Mouse (Mus musculus): ENCODE measurements around the gene Pdia5. TPM values are rescaled to one million over a fixed set of nuclear protein-coding genes. Genes with fewer than 3 reads are reported as not detected.
A peak's percentile ranks its signal among the peaks of the same experiment; 100 is the strongest.

Gene Pdia5
- 26.1 and 27.7 TPM in 2 replicates for polyA plus RNA-seq (2014; fragmentation: Nextera tagmentation; extraction: Ambion mirVana)

DNA sequence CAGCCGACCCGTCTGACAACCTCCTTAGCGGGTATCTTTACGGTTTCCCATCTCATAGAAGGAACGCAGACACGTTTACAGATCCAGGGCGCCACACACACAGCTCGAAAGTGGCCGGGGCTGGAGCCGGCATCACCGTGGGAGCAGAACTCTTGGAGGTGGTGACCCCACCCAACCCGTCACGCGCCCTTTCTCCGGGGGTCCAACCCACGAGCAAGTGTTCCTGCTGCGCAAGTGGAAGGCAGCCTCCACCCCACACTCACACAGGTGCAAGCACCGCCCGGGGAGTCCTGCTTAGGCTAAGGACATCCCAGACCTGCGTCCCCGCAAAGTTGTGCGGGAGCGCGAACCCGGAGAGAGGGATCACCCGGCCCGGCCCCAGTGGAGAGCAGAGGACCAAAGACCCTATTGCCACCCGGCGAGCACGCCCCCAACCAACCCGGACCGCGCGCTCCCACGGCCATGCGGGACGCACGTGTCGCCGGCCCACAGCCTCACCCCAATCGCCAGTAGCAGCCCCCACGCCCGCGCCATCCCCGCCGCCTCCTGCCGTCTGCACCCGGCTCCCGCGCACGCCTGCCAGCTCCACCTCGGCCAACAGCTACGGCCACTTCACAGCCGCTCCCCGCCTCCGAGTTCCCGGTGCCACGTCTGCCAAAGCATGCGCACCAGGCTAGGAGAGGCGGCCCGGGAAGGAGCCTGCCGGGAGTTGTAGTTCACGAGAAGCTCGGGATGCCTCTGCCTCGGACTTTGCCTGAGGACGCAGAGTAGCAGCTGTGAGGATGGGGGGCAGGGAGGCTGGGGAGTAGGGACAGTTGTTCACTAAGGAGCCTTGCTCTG lies at the start of gene Pdia5:
TSS of gene Pdia5 (minus strand) at position 643 of the 840 bp plus-strand sequence.
- ATAC-seq (ENCODE audit: low read depth) (peak; percentile 95), DNase-seq (ENCODE audit: low spot score) (peak; percentile 95)
- WGBS: under 1% methylated on average over 38 of the region's 66 CpGs

DNA sequence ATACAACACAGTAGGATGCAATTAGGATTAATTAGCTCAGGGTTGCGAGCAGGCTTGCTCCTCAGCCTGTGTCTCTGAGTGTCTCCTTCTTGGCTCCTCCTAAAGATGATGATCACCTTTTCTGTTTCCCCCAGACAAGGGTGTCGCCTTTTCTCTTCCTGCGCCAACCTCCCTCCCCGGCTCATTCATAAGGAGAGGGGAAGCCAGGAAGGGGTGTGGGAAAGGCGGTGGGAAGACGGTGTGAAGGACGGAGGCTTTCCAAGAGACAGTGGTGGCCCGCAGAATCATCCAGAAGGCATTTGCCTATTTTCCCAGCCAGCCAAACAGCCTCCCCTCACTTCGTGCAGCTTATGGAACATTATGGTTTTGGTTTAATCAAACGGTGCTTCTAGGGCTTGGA lies 48.4 kb upstream of the Pdia5 start:
- whole genome bisulfite sequencing: 58% methylated on average over 10 of the region's 10 CpGs
- H3K27me3 ChIP-seq (replicated peaks; ENCODE audit: control insufficient read depth, insufficient read depth, low read length): peaks cover 40% of the 10 kb centered on the region
- no peak for ATAC-seq (ENCODE audit: low read depth)

More for the DNA sequence above, at the start of gene Pdia5:
- Histone ChIP-seq H3K27ac (replicated peaks; ENCODE audit: low read depth, low read length) (no peak within 1 kb of the TSS), H3K9me3 (ENCODE audit: control insufficient read depth, low read length) (no peaks in the 10 kb centered on the region), H3K4me2 (ENCODE audit: low read depth, low read length) (peak within 1 kb of the TSS; percentile 84), H3K9ac (ENCODE audit: low read depth, low read length) (peak within 1 kb of the TSS; percentile 69), H3K27me3 (replicated peaks; ENCODE audit: control insufficient read depth, insufficient read depth, low read length) (no peaks in the 10 kb centered on the region), H3K4me1 (ENCODE audit: control insufficient read depth, insufficient read depth, low read length) (peaks cover 8% of the 10 kb centered on the region), H3K36me3 (ENCODE audit: control insufficient read depth, insufficient read depth, low read length) (no peaks in the 10 kb centered on the region), H3K4me3 (ENCODE audit: low read depth, low read length) (peak within 1 kb of the TSS; percentile 66)

DNA sequence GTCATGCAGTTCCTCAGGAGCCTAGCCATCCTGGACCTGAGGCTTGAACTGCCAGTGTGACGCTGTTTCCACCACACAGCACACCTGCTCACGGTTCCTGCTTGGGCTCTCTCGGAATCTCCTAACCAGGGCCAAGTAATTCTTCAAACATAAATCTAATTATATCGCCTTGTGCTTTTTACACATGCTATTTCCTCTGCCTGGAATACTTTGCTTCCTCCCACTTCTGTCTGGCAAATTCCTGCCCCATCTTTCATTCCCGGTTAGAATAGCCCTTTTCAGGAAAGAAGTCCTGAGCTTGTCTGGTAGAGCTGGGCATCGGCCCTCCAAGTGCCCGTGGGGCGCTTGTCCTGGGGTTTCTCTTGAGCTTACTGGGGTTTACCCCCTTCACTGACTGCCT lies 47.0 kb upstream of the Pdia5 start:
- H3K36me3 ChIP-seq (ENCODE audit: control insufficient read depth, insufficient read depth, low read length): no peaks in the 10 kb centered on the region
- peaks cover 28% of the 10 kb centered on the region for H3K27me3 ChIP-seq (replicated peaks; ENCODE audit: control insufficient read depth, insufficient read depth, low read length)
- ATAC-seq (ENCODE audit: low read depth) (no peak), DNase-seq (ENCODE audit: low spot score) (no peak)
- H3K9ac ChIP-seq (ENCODE audit: low read depth, low read length): no peak overlapping the region
- no peak overlapping the region for H3K27ac ChIP-seq (replicated peaks; ENCODE audit: low read depth, low read length)
- no peak overlapping the region for H3K4me3 ChIP-seq (ENCODE audit: low read depth, low read length)
- no peak overlapping the region for H3K4me2 ChIP-seq (ENCODE audit: low read depth, low read length)
- WGBS: 71% methylated on average over 8 of the region's 8 CpGs
- H3K4me1 ChIP-seq (ENCODE audit: control insufficient read depth, insufficient read depth, low read length): peaks cover 10% of the 10 kb centered on the region; the same call in 1 of the 2 replicates
- H3K9me3 ChIP-seq (ENCODE audit: control insufficient read depth, low read length): no peaks in the 10 kb centered on the region

More for the DNA sequence above, 48.4 kb upstream of the Pdia5 start:
- H3K4me2 ChIP-seq (ENCODE audit: low read depth, low read length): no peak overlapping the region
- no peak overlapping the region for H3K4me3 ChIP-seq (ENCODE audit: low read depth, low read length)
- H3K36me3 ChIP-seq (ENCODE audit: control insufficient read depth, insufficient read depth, low read length): no peaks in the 10 kb centered on the region
- H3K9ac ChIP-seq (ENCODE audit: low read depth, low read length): no peak overlapping the region
- H3K27ac ChIP-seq (replicated peaks; ENCODE audit: low read depth, low read length): no peak overlapping the region
- DNase-seq (ENCODE audit: low spot score): no peak
- H3K9me3 ChIP-seq (ENCODE audit: control insufficient read depth, low read length): no peaks in the 10 kb centered on the region
- peaks cover 10% of the 10 kb centered on the region; the same call in 1 of the 2 replicates for H3K4me1 ChIP-seq (ENCODE audit: control insufficient read depth, insufficient read depth, low read length)

DNA sequence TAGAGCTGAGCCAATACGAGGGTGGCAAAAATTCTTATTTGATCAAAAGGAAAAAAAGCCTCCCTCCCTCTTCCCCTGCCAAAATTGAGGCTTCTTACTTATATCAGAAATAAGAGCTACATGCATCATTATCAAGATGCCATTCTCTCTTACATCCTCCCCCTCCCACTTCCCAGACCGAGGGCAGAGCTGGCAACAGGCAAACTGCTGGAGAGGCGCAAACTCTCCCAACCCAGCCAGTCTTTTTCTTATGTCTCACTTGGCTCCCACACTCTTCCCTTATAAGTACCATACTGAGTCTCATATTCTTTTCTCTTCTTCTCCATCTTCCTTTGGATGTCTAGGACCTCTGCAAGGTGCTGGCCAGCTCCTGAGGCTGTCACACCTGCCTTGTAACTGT lies 44.0 kb upstream of the Pdia5 start:
- H3K9me3 ChIP-seq (ENCODE audit: control insufficient read depth, low read length): no peaks in the 10 kb centered on the region
- H3K4me2 ChIP-seq (ENCODE audit: low read depth, low read length): no peak overlapping the region
- ATAC-seq (ENCODE audit: low read depth): no peak
- H3K36me3 ChIP-seq (ENCODE audit: control insufficient read depth, insufficient read depth, low read length): no peaks in the 10 kb centered on the region
- DNase-seq (ENCODE audit: low spot score): no peak
- H3K4me1 ChIP-seq (ENCODE audit: control insufficient read depth, insufficient read depth, low read length): no peaks in the 10 kb centered on the region
- 71% methylated on average over 3 of the region's 3 CpGs for WGBS
- no peak overlapping the region for H3K4me3 ChIP-seq (ENCODE audit: low read depth, low read length)
- H3K27ac ChIP-seq (replicated peaks; ENCODE audit: low read depth, low read length): no peak overlapping the region
- peaks cover 15% of the 10 kb centered on the region for H3K27me3 ChIP-seq (replicated peaks; ENCODE audit: control insufficient read depth, insufficient read depth, low read length)
- H3K9ac ChIP-seq (ENCODE audit: low read depth, low read length): no peak overlapping the region

DNA sequence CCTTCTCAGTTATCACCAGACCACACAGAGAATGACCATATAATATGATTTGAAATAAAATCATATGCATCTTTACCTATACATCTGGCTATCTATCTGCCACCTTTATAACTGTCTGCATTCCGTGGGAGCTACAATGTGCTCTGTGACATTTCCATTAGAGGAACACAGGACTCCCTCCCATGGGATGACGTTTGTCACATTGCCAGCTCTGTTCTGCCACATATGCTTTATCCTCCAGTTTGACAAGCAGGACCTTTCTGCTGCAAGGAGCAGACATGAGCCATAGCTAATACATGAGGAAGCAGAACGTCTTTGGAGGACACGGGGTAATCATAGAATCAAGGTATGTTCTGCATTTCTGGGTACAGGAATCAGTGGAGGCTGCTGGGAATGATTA lies 33.5 kb upstream of the Pdia5 start:
- Histone ChIP-seq H3K4me1 (ENCODE audit: control insufficient read depth, insufficient read depth, low read length) (no peaks in the 10 kb centered on the region), H3K9ac (ENCODE audit: low read depth, low read length) (no peak overlapping the region)

DNA sequence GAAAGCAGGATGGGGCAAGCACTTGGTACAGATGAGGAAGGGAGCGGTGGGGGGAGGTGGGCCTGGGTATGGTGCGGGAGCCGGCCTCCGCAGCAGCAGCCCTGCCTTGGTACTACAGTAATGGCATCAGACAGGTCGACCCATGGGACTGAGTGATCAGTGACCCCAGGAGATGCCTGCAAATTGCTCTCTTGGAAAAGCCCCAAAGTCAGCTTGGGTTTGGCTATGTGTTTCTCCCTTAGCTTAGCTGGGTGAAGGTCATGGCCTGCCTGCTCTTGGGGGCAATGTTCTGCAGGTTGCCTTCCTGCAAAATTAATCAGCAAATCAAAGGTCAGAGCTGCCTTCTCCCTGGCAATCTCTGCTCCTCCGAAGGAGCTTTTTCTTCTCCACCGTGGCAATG lies 28.6 kb upstream of the Pdia5 start:
- no peaks in the 10 kb centered on the region for H3K36me3 ChIP-seq (ENCODE audit: control insufficient read depth, insufficient read depth, low read length)
- H3K4me2 ChIP-seq (ENCODE audit: low read depth, low read length): no peak overlapping the region
- no peak overlapping the region for H3K4me3 ChIP-seq (ENCODE audit: low read depth, low read length)
- no peak overlapping the region for H3K27ac ChIP-seq (replicated peaks; ENCODE audit: low read depth, low read length)
- no peaks in the 10 kb centered on the region for H3K9me3 ChIP-seq (ENCODE audit: control insufficient read depth, low read length)
- no peaks in the 10 kb centered on the region for H3K4me1 ChIP-seq (ENCODE audit: control insufficient read depth, insufficient read depth, low read length)
- H3K27me3 ChIP-seq (replicated peaks; ENCODE audit: control insufficient read depth, insufficient read depth, low read length): no peaks in the 10 kb centered on the region; the same call in 1 of the 2 replicates
- DNase-seq (ENCODE audit: low spot score): no peak
- WGBS: 26% methylated on average over 7 of the region's 7 CpGs
- ATAC-seq (ENCODE audit: low read depth): no peak
- H3K9ac ChIP-seq (ENCODE audit: low read depth, low read length): peak overlapping the region; percentile 14; the same call in 1 of the 2 replicates

More for the DNA sequence above, 33.5 kb upstream of the Pdia5 start:
- Histone ChIP-seq H3K27me3 (replicated peaks; ENCODE audit: control insufficient read depth, insufficient read depth, low read length) (no peaks in the 10 kb centered on the region; the same call in 1 of the 2 replicates), H3K27ac (replicated peaks; ENCODE audit: low read depth, low read length) (no peak overlapping the region), H3K4me3 (ENCODE audit: low read depth, low read length) (no peak overlapping the region), H3K4me2 (ENCODE audit: low read depth, low read length) (no peak overlapping the region), H3K9me3 (ENCODE audit: control insufficient read depth, low read length) (no peaks in the 10 kb centered on the region), H3K36me3 (ENCODE audit: control insufficient read depth, insufficient read depth, low read length) (no peaks in the 10 kb centered on the region)
- 65% methylated on average over 4 of the region's 4 CpGs for WGBS
- DNase-seq (ENCODE audit: low spot score) (no peak), ATAC-seq (ENCODE audit: low read depth) (no peak)

DNA sequence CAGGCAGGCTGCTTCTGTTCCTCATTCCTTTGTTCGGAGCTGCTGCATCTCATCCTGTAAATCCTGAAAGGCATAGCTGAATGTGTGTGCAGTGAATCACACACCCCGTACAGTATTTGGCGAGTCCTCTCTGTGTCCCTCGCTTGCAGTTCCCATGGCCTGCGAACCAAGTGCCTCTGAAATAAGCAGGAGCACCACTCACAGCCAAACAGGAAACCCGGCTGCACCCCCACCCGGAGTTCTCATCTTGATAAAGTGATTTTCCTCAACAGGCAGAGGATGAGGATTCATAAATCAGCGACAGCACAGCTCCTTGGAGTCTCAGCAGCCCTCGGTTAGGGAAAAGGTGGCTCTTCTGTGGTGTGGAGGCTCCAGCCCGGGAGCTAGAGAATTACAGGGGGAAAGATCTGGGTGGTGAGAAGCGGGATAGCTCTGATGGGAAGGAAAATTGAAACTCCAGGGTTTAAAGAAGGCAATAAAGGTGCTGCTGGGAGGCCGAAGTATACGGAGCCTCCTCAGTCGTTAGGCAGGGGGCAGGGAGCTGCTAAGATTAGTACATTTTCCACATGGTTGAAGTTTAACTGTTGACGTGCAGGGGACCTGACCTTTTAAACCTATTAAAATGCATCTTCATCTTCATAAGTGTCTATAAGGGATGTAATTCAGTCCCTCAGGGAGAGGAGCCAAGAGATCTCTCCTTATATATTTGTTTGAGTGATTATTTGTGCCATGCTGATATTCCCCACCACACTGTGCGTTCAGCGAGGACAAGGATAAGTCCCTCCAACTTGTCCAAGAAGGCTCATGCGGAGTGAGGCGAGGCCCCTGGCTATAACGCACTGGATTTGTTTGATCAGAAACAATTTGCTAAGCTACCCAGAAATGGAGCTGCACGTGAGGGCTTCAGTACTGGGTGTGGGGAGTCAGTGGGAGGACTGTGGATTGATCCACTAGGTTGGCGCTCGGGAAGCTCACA lies 27.6 kb upstream of the Pdia5 start:
- H3K36me3 ChIP-seq (ENCODE audit: control insufficient read depth, insufficient read depth, low read length): no peaks in the 10 kb centered on the region
- no peaks in the 10 kb centered on the region; the same call in 1 of the 2 replicates for H3K27me3 ChIP-seq (replicated peaks; ENCODE audit: control insufficient read depth, insufficient read depth, low read length)
- WGBS: 55% methylated on average over 23 of the region's 23 CpGs
- H3K9ac ChIP-seq (ENCODE audit: low read depth, low read length): no peak overlapping the region
- ATAC-seq (ENCODE audit: low read depth) (no peak), DNase-seq (ENCODE audit: low spot score) (no peak)
- no peak overlapping the region for H3K27ac ChIP-seq (replicated peaks; ENCODE audit: low read depth, low read length)
- no peaks in the 10 kb centered on the region for H3K4me1 ChIP-seq (ENCODE audit: control insufficient read depth, insufficient read depth, low read length)
- H3K9me3 ChIP-seq (ENCODE audit: control insufficient read depth, low read length): no peaks in the 10 kb centered on the region
- no peak overlapping the region for H3K4me3 ChIP-seq (ENCODE audit: low read depth, low read length)
- H3K4me2 ChIP-seq (ENCODE audit: low read depth, low read length): no peak overlapping the region

DNA sequence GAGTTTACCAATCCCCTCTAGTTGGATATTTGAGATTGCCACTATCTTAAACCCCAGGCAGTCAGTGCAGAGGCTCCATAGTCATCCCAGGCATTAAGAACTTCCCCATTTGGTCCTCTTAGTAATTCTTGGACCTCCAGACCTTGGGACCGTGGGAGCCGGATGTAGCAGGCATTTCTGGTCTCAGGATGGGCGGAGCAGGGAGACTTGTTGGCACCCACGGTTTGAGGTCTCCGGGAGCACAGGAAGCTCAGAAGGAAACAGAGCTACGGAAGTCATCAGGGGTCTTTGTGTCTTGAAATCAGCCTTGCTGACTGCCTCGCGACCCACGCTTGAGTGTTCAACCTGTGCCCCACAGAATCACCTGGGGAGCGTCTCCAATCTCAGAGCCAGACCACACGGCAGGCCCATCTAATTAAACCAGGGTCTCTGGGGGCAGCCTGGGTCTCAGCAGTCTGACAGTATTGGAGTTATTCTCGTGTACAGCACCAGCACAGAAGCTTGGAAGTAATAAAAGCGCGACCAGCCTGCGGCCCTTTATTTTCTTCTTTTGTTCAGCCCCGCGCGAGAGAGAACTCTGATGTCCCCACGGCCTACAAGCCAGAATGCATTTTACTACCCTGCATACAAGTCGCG lies 25.4 kb upstream of the Pdia5 start:
- H3K4me2 ChIP-seq (ENCODE audit: low read depth, low read length): no peak overlapping the region
- no peaks in the 10 kb centered on the region for H3K9me3 ChIP-seq (ENCODE audit: control insufficient read depth, low read length)
- no peaks in the 10 kb centered on the region; the same call in 1 of the 2 replicates for H3K27me3 ChIP-seq (replicated peaks; ENCODE audit: control insufficient read depth, insufficient read depth, low read length)
- no peak for ATAC-seq (ENCODE audit: low read depth)
- WGBS: 65% methylated on average over 21 of the region's 21 CpGs
- no peak overlapping the region for H3K9ac ChIP-seq (ENCODE audit: low read depth, low read length)
- DNase-seq (ENCODE audit: low spot score): no peak
- H3K4me3 ChIP-seq (ENCODE audit: low read depth, low read length): no peak overlapping the region
- no peak overlapping the region for H3K27ac ChIP-seq (replicated peaks; ENCODE audit: low read depth, low read length)
- H3K36me3 ChIP-seq (ENCODE audit: control insufficient read depth, insufficient read depth, low read length): no peaks in the 10 kb centered on the region
- no peaks in the 10 kb centered on the region for H3K4me1 ChIP-seq (ENCODE audit: control insufficient read depth, insufficient read depth, low read length)
